ENCODE assay signal across 13 mouse cellular contexts in genomic region chr6:142995567-142995966, GRCm38 (mm10). TPM values are rescaled to one million over a fixed set of nuclear protein-coding genes. Genes with fewer than 3 reads are reported as not detected.
A peak's percentile ranks its signal among the peaks of the same experiment; 100 is the strongest.
DNase-seq lines count a peak whose midpoint lies in the region; ATAC-seq and TF ChIP-seq lines count a peak whose summit lies in the region.
"Had no signal": no experiment of that assay in that cellular context is flagged by ENCODE, and none has a peak within 500 bp of the region (broad histone marks: within the 10 kb centered on the region; RNA-seq: fewer than 3 reads in every experiment).

No protein-coding gene starts in this region.

- intact Hi-C loops in heart, adult 2 months (cut with DNase I): no loop called here

- peaks cover 1% of the 10 kb centered on the region; the same call in 1 of the 2 replicates for H3K4me1 ChIP-seq in heart, adult 2 months (ENCODE audit: control insufficient read depth, insufficient read depth, low read length)
- H3K4me1 ChIP-seq in heart, embryonic 12.5 days (replicated peaks): peaks cover 32% of the 10 kb centered on the region

- H3K27ac ChIP-seq in heart, adult 2 months: no peak overlapping the region
- H3K27ac ChIP-seq in heart, embryonic 12.5 days (ENCODE audit: poor library complexity, severe bottlenecking): no peak overlapping the region

- 66% methylated on average over 5 of the region's 5 CpGs for WGBS in heart, adult 2 months
- WGBS in heart, embryonic 12.5 days: 71% methylated on average over 5 of the region's 5 CpGs

- ATAC-seq in heart, embryonic 12.5 days (ENCODE audit: insufficient number of reproducible peaks, low FRiP score): no peak

- no peak for TF ChIP-seq CTCF in heart, adult 2 months (IDR thresholded peaks at IDR 0.05)

- TF ChIP-seq EP300 in heart, adult 2 months (IDR thresholded peaks at IDR 0.05; ENCODE audit: insufficient read depth, low read depth, low read length): no peak

- no peak overlapping the region for H3K4me3 ChIP-seq in heart, adult 2 months
- no peak overlapping the region for H3K4me3 ChIP-seq in heart, embryonic 12.5 days
- H3K4me3 ChIP-seq: myocyte had no signal

- no peaks in the 10 kb centered on the region for H3K27me3 ChIP-seq in heart, adult 2 months (ENCODE audit: control insufficient read depth, insufficient read depth, low read length)
- no peaks in the 10 kb centered on the region for H3K27me3 ChIP-seq in heart, embryonic 12.5 days (replicated peaks)

- no peak overlapping the region for H3K4me2 ChIP-seq in heart, embryonic 12.5 days

- no peak overlapping the region for H3K9ac ChIP-seq in heart, adult 2 months (ENCODE audit: low read depth, low read length)
- H3K9ac ChIP-seq in heart, embryonic 12.5 days: no peak overlapping the region

- no peaks in the 10 kb centered on the region for H3K36me3 ChIP-seq in heart, adult 2 months (ENCODE audit: control insufficient read depth, insufficient read depth, low read length)
- no peaks in the 10 kb centered on the region for H3K36me3 ChIP-seq in heart, embryonic 12.5 days
- H3K36me3 ChIP-seq: G1E had no signal

- no peak for TF ChIP-seq POLR2A in heart, adult 2 months (IDR thresholded peaks at IDR 0.05; ENCODE audit: insufficient read depth, low read depth, low read length)

- H3K79me2 ChIP-seq in heart, adult 2 months (replicated peaks; ENCODE audit: control insufficient read depth, insufficient read depth, low read length): no peaks in the 10 kb centered on the region

- H3K9me3 ChIP-seq in heart, embryonic 12.5 days (replicated peaks): no peaks in the 10 kb centered on the region
- H3K9me3 ChIP-seq: G1E had no signal

- peak; percentile 34 to 35 for DNase-seq in heart, adult 2 months
- peak; percentile 9 for DNase-seq in MN1 (ENCODE audit: low spot score)
- peak; percentile 59 for DNase-seq in fibroblast of lung, adult 2 months (ENCODE audit: low read depth)
- peak; percentile 36 for DNase-seq in lung, postnatal 14 days
- DNase-seq in thymus, adult 18-20 months: no peak
- no peak for DNase-seq in layer of hippocampus, adult 9-10 months (ENCODE audit: low spot score)
- DNase-seq in right cerebral cortex, adult 2 months (ENCODE audit: low spot score in 2 of 2): no peak
- DNase-seq: gastrocnemius, postnatal 25 days; kidney, adult 18-20 months; thymus, postnatal 36 days had no signal

RNA-seq across cellular contexts. Expression of gene St8sia1, which starts 31.3 kb away (rescaled TPM):
- under 1 TPM; 0.10 to 0.11 TPM for total RNA-seq in heart, adult 2 months (2021)
- polyA plus RNA-seq in heart, adult 2 months (2012; rRNA removed): 0.10 and 0.15 TPM in 2 replicates
- polyA plus RNA-seq in heart, embryonic 12.5 days (2016; fragmentation: Nextera tagmentation; extraction: Ambion mirVana): 3.7 and 4.0 TPM in 2 replicates
- polyA plus RNA-seq: G1E had no signal

Comparison
In these comparisons a context has a peak if more than half of its experiments do, and no peak if none do; other contexts are left out.
1. DNase-seq: peak in heart, adult 2 months (2 of 2), MN1 (single experiment), fibroblast of lung, adult 2 months (single experiment) and lung, postnatal 14 days (single experiment); none in thymus, adult 18-20 months (0 of 2), layer of hippocampus, adult 9-10 months (single experiment) and right cerebral cortex, adult 2 months (0 of 2).